Mouse (Mus musculus) fibroblast of lung, adult 2 months (primary cell): ENCODE measurements around the gene Adgrf5.
"Not testable (repeated sequence)": the region's sequence is repeated elsewhere in the genome, so short reads cannot be mapped to it uniquely, and the experiment has no call there.

Experiments used
- DNase-seq: peaks from one replicate; pipeline ENCODE4 v3.0.0-alpha.2; 2011; ENCODE audit warnings: low read depth

Adgrf5 gene

DNA sequence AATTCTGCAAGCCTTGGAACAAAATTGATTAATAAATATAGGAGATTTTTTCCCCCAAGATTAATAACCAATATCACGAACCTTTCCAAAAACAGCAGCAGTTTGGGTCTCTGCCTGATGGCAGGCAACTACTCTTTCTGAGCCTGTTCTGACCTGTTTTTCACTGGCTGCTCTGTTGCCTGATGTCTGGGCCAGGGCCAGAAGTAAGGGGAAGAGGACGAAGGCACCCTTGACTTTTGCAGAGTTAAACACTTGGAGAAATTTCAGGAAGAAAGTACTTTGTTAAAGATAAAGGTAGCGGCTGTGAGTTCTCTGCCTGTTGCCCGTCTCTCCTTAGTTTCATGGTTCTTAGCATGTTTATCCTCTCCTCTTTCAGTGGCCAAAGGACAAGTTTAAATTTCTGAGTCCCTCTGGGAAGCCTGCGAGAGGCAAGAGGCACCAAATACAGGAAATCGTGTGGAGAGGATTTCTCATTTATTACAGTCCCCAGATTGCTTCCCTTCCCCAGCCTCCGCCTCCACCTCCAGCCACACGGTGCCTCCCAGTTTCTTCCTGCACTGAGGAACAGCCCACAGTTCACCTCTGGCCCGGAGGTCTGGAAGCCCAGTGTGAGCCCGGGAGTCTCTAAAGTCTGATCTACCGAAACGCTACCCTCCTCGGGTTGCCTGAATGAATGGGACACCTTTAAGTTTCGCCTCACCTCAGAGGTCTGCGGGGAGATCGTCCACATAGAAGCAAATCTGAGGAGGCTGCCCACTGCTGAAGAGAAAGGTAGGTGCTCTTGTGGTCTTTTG, at the start of gene Adgrf5:
TSS of gene Adgrf5 (plus strand) at position 626 of the 794 bp plus-strand sequence.
- no peak for DNase-seq

- no peak for DNase-seq
Observed at GRCm38 (mm10) chr17:43325986-43326671, 34.1 kb upstream of the Adgrf5 start.

GRCm38 (mm10) chr17:43326726-43327700, 33.2 kb upstream of the Adgrf5 start:
- peak; percentile 30 for DNase-seq

- no peak for DNase-seq
Observed at GRCm38 (mm10) chr17:43327810-43328209, 32.4 kb upstream of the Adgrf5 start.

GRCm38 (mm10) chr17:43329216-43329615, 31.0 kb upstream of the Adgrf5 start:
- DNase-seq = no peak

DNA sequence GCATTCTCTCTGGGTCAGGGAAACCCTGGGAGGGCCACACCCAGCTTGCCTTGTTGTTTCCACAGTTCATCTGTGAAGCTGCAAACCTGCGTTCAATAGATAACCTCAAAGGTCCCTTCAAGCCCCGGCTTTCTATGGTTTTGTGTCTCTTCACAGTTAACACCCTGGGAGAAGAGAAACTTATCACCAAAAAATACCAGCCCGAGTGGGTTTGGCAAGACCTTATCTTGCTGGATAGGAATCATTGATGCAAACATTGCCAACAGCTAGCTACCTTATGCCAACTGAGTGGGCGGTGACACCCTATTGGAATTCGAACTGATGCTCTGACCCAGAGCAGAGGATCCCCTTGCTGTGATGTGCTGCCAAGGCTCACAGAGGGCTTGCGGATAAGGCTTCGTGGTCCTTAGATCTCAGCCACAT, 30.5 kb upstream of the Adgrf5 start:
- no peak for DNase-seq

DNA sequence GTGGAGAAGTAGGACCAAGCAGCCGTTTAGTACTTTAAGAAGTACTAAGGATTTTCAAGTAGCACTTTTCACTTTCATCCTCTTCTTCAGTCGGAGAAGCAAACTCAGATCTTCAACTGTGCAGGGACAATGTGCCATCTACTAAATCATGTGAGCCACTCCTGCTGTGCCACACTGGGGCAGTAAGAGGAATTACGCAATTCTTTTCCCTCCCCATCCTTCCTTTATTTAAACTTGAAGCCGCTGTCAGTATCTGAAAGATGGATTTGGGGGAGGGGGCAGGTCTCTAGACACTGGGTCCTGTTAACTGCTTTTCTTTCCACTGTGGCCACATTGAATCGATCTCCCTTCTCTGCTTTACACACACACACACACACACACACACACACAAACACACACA, 27.6 kb upstream of the Adgrf5 start:
- DNase-seq = no peak

GRCm38 (mm10) chr17:43334074-43334473, 26.2 kb upstream of the Adgrf5 start:
- no peak for DNase-seq

DNA sequence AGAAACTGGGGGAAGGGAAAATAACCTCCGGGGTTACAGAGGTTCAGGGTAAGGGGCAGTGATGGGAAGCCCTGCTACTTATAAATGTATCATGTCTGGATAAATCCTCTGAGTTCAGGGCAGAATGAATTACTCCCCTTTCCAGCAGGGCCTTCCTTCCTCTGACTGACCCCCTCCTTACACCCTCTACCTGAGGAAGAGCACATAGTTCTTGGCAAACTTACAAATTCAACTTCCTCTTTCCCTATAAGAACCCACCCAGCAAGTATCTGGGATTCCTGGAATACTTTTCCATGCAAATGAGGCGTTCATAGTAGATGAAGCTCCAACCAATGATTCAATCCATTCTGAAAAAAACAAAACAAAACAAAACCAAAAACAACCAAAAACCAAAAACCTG, 22.6 kb upstream of the Adgrf5 start:
- no peak for DNase-seq

GRCm38 (mm10) chr17:43338279-43338678, 22.0 kb upstream of the Adgrf5 start:
- no peak for DNase-seq

DNA sequence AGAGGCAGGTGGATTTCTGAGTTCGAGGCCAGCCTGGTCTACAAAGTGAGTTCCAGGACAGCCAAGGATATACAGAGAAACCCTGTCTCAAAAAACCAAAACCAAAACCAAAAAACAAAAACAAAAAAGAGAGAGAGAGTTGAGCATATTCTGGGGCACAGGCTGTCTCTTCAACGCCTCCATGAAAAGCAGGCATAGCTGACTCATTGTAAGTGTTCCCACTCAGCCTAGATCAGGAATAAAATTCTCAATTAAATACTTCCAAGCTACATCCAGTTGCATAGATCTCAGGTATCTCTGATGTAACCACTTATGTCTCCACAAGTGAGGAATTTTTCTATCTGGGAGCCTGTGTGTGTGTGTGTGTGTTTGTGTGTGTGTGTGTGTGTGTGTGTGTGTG, 13.8 kb upstream of the Adgrf5 start:
- not testable (repeated sequence) for DNase-seq

GRCm38 (mm10) chr17:43357902-43358539, 2.2 kb upstream of the Adgrf5 start:
- no peak for DNase-seq

GRCm38 (mm10) chr17:43361021-43361420, 770 bp downstream of the Adgrf5 start:
- DNase-seq = no peak

GRCm38 (mm10) chr17:43362362-43362761, 2.1 kb downstream of the Adgrf5 start:
- no peak for DNase-seq

- DNase-seq = no peak
Observed at GRCm38 (mm10) chr17:43362881-43363280, 2.6 kb downstream of the Adgrf5 start.

DNA sequence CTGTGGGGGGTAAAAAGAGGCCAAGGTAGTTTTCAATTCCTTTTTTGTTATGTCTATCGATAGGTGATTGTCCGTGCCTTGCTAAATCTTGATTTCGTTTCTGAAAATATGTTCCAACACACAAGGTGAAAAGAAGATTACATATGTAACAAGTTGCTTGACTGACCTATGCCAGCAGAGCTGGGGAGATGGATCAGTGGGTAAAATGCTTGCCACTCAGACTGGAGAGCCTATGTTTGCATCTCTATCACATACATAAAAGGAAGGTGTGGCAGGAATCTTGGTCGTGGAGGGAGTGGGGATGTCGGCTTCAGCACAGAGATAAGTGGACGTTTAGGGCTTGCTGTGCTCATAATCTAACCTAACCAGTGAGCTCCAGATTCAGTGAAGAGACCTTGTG, 3.7 kb downstream of the Adgrf5 start:
- no peak for DNase-seq

DNA sequence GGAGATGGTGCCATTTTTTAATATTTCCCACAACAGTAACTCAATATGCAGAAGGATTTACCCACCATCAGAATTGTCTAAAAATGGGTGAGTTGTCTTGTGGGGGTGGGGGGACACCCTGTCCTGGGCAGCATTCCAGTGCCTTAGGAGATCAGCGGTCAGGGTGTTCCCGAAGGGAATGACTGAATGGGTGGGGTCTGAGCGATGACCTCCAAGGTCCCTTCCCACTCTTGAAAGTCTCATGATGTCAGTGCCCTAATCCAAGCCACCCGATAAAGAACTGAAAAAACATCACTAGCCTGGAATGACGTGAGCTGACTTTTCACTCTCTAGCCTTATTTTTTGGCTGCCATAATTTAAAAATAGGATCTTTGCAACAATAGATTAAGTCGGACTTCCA, 5.0 kb downstream of the Adgrf5 start:
- no peak for DNase-seq

GRCm38 (mm10) chr17:43366486-43366885, 6.2 kb downstream of the Adgrf5 start:
- no peak for DNase-seq

DNA sequence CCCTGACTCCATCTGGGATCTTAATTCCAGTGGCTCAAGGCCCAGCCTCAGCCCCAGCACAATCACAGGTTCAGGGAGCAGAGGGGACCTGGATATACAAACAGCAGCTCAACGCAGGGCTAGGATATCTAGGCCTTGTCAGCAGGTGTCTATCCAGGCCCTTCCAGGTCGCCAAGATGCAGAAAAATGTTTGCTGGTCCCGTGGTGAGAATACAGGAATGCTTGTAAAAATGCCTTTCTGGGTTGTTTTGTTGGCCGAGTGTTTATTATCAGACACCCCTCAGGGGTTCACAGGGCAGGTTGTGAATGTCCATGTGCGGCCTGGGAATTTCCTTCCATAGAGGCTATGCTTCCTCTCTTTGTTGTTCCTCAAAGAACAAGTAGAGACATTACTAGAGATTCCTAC, 7.9 kb downstream of the Adgrf5 start:
- DNase-seq = no peak

DNA sequence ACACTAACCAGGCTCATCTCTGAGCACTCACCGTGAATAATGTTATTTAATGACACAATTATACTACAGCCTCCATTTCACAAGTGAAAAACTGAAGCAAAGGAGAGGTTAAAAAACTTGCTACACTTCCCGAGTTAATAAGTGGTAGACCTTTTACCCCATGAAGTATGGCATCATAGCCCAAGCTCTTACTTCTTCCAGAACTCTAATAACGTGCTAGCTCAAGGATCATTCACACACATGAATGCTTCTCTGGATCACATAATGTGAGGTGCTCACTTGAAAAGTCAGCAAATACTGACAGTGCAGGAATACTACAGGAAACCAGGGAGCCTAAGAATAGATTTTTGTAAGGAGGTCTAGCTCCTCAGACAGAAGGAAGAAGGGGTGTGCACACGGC, 12.4 kb downstream of the Adgrf5 start:
- DNase-seq = no peak

GRCm38 (mm10) chr17:43374020-43374419, 13.8 kb downstream of the Adgrf5 start:
- peak; percentile 11 for DNase-seq

DNA sequence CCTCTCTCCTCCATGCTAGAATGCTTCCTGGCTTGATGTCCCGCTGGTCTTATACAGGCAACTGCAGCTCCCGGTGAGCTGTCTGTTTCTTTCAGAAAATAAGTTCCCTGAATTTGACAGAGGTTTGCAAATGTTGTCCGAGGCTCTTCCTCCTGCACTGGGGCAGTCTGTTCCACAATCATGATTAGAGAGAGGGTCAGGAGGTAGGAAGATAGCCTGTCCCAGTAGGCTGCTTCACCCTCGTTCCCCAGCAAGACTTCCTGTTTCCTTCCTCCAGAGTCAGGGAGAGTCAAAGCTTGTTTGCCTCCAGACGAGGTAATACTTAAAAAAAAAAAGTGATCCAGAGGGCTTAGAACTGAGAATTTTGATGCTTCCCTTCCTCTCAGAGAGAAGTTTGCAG, 16.3 kb downstream of the Adgrf5 start:
- DNase-seq = no peak
